ENCODE assay signal across 22 mouse cellular contexts in the genomic region with DNA sequence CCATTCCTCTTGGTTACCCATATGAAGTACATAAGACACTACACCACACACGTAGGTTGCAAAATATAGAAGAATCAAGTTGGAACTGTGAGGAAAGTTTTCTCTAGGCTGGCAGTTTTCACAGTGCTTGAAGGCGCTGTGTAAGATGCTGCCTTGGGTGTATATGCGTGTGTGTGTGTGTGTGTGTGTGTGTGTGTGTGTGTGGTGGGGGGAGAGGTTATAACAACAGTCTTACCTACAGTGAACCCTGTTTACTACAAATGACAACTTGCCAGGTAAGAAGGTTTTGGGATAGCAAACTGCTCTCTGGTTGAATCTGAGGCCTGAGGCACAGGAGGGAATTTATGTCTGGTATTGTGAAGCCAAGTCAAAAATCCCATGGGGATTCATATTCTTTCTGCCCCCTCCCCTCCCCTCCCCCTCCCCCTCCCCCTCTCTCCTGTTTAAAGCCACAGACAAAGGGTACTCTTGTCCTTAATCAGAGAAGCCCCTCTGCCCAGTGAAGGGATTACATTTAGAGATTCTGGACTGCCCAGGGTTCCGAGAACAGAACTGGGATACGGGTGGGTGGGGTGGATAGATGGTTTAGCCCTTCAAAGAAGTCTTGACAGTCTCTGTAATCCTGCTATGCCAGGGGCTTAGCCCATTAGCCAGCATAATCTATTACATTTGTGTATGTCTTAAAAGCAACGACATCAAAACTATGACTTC.
"Had no signal": no experiment of that assay in that cellular context is flagged by ENCODE, and none has a peak within 500 bp of the region (broad histone marks: within the 10 kb centered on the region; RNA-seq: fewer than 3 reads in every experiment).

No protein-coding gene starts in this region.

- DNase-seq: kidney, adult 2 months; kidney, postnatal 25 days; layer of hippocampus, adult 9-11 months; liver; lung, adult 18-20 months; lung, postnatal 10 days; lung, postnatal 36 days; right cerebral cortex, postnatal 25 days; spleen, adult 18-20 months; thymus, adult 2 months; thymus, postnatal 14 days; thymus, postnatal 4 days had no signal

- H3K36me3 ChIP-seq: liver, embryonic 12.5 days; liver, embryonic 15.5 days; lung, embryonic 15.5 days; stomach, embryonic 15.5 days had no signal

- H3K9ac ChIP-seq: limb, embryonic 13.5 days; liver, embryonic 12.5 days; liver, embryonic 15.5 days; lung, embryonic 15.5 days; stomach, embryonic 15.5 days had no signal

- H3K27ac ChIP-seq: kidney, postnatal 0 days; layer of hippocampus, adult 2 months; limb, embryonic 10.5 days; limb, embryonic 13.5 days; liver, embryonic 12.5 days; liver, embryonic 15.5 days; lung, embryonic 15.5 days; stomach, embryonic 15.5 days had no signal

- ATAC-seq: intestine, postnatal 0 days; liver, embryonic 12.5 days had no signal

- H3K4me1 ChIP-seq: limb, embryonic 10.5 days; limb, embryonic 13.5 days; liver, embryonic 12.5 days; liver, embryonic 15.5 days; lung, embryonic 15.5 days; megakaryocyte, embryonic 14.5 days; stomach, embryonic 15.5 days had no signal

- H3K4me2 ChIP-seq: limb, embryonic 13.5 days; liver, embryonic 12.5 days; liver, embryonic 15.5 days; lung, embryonic 15.5 days; stomach, embryonic 15.5 days had no signal

- H3K9me3 ChIP-seq: limb, embryonic 10.5 days; limb, embryonic 13.5 days; liver, embryonic 12.5 days; liver, embryonic 15.5 days; lung, embryonic 15.5 days; stomach, embryonic 15.5 days had no signal

- H3K4me3 ChIP-seq: layer of hippocampus, adult 2 months; limb, embryonic 10.5 days; limb, embryonic 13.5 days; liver, embryonic 12.5 days; liver, embryonic 15.5 days; lung, embryonic 15.5 days; megakaryocyte, embryonic 14.5 days; stomach, embryonic 15.5 days had no signal

- H3K27me3 ChIP-seq: limb, embryonic 13.5 days; liver, embryonic 12.5 days; liver, embryonic 15.5 days; lung, embryonic 15.5 days; megakaryocyte, embryonic 14.5 days; stomach, embryonic 15.5 days had no signal
